Mouse (Mus musculus) right cerebral cortex, postnatal 10 days (tissue): ENCODE measurements around the gene Slc41a3.

Experiments used
- DNase-seq, 2 experiments: peaks; one replicate each; pipeline ENCODE4 v3.0.0; 2021; ENCODE audit warnings: low spot score in 2 of 2

Gene Slc41a3

DNA sequence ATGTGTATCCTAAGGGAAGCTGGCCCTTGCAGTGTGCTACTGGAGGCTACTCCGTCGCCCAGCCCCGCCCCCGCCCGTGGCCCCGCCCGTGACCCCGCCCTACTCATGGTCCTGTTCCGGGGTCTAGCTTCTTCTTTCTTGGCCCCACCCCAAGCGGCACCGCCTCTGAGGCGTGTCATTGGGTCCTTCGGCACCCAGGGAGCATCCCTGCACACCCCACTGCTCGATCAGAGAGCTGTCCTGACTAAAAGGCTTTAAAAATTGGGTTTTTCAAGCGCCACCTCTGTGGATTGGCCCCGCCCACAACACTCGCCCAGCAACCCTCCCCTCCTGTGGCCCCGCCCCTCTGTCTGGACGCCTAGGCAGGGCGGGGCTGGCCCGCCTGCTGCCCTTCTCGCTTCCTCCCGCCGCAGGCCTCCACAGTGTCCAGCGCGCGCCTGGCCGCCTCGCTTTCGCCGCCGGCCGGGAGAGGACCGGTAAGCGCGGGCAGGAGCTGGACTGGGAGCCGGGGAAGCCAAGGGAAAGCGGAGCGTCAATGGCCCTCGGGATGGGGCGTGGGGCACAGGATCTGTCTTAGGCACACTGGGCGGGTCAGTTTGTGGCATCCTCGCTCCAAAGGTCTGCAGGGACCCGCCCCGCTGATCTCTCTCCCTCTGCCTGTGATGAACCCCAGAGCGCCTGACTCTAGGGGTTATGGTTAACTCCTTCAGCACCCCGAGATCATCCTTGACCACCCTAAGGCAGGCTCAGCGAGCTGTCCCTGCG is at the start of gene Slc41a3:
Gene Slc41a3 (plus strand): TSS at position 193 of the 765 bp plus-strand sequence.
- DNase-seq = peak; percentile 88

DNA sequence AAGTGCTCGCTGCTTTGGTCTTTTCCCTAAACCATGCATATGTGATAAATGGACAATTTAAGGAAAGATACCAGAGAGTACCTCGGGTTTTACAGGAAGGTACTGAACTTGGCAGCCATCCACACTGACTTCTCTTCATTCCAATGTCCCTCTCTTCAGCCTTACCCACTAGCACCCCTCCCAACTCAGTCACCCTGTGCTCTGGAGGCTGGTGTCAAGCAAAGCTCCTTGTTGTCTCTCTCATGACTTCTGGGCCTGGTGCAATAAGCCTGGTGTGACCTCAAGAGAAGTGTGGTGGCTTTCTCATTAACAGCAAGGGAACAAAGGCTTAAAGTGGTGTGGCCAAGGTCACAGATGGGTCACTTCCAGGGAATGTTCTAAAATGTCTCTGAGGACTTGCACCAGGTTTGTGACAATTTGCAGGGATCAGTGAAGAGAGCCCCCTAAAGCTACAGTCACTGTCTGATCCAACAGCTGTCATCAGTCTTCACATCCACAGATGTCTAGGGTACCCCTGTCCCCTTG is 47.9 kb upstream of the Slc41a3 start:
- no peak for DNase-seq

DNA sequence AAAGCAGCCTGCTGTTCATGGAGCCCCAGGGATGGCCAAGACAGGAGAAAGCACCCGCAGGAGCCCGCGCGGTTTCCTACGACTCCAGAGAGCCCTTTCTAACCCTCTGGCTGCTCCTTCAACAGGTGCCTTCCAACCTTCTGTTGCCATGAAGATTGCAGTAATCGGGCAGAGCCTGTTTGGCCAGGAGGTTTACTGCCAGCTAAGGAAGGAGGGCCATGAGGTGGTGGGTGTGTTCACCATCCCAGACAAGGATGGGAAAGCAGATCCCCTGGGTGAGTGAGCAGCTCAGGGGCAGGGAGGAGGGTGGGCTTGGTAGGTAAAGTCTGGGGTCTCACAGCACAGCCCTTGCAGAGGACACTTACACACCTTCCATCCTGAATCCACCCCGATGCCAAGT is 47.4 kb upstream of the Slc41a3 start:
- no peak for DNase-seq

- no peak for DNase-seq
Measured at GRCm38 (mm10) chr6:90557829-90558693, 46.5 kb upstream of the Slc41a3 start.

DNA sequence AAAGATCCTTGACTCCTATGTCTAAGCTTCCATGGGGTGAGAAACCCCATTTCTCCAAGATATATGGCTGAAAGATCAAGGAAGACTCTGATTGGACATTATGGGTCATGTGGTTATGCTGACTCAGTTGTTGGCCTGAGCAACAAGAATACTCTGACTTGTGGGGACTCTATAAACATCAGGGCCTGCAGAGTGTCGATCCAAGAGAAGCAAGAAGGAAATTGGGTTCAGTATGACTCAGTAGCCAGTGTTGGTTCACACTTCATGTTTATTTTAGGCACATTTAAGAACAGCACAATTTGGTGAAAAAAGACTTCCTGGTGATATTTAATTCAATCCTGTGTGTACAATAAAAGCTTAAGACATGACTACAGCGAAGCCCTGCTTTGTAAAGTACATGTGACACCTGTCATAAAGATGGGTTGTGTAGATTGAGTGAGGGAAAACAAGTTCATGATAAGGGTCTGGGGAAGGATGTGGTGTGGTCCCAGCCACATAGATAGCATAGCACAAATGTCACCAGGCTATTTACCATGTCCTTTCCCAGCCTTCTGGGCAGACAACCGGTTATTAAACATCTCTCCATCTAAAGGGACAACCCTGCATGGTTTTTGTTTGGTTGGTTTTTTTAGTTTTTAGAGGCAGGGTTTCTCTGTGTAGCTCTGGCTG is 44.0 kb upstream of the Slc41a3 start:
- no peak for DNase-seq

GRCm38 (mm10) chr6:90561234-90561781 is 43.2 kb upstream of the Slc41a3 start:
- DNase-seq = no peak

DNA sequence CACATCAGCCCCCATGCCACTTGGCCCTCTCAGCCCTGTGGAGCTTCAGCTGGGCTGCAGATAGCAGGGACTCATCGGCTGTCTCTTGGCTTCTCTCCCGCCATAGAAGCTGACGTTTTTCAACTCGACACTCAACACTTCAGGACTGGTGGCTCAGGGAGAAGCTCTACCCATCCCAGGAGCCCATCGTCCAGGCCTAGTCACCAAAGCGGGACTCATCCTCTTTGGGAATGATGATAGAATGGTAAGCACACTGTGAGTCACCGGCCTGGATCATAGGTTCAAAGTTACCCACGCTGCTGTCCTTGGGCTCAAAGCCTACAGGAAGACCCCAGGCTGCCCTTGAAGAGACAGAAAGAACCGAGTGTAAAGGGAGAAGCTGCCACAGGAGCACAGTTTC is 40.3 kb upstream of the Slc41a3 start:
- no peak for DNase-seq

DNA sequence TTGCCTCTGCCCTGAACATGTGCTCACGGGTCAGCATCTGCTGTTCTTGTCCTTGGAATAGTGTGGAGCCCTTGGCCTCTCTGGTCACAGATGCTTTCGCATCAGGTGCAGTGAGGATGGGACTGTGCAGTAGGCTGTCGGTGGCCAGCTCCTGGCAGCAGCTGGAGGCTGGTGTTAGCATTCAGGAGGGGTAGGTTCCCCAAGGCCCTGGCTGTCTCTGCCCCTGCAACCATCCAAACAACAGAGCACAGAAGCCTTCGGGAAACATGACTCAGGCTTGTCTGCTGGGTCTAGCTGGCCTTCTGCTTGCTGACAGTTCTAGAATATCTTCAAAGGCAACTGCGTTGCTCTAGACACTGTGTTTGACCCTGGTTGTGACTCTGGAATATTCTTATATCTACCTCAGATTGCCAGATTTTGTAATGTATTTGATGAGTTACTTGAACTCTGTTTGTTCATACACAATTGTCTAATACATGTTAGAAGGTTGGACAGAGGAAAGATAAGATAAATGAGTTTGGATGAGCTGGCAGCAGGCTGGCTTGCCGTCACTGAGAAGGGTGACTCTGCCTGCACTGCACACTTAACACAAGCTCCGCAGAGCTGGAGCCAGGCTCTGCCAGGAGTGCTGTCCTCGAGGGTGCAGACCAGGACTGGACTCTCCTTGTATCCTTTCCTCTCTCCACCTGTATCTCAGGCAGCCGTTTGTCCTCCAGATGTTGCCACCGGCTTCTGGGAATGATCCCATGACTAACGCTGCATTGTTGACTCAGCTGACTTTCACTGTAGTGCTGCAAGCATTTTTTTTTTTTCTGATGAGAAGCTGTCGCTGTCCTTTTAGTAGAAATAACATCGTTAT is 38.9 kb upstream of the Slc41a3 start:
- DNase-seq = no peak

GRCm38 (mm10) chr6:90567486-90567885 is 37.0 kb upstream of the Slc41a3 start:
- no peak for DNase-seq

GRCm38 (mm10) chr6:90567928-90568327 is 36.6 kb upstream of the Slc41a3 start:
- DNase-seq = no peak

- DNase-seq = no peak
Measured at GRCm38 (mm10) chr6:90568721-90569120, 35.8 kb upstream of the Slc41a3 start.

DNA sequence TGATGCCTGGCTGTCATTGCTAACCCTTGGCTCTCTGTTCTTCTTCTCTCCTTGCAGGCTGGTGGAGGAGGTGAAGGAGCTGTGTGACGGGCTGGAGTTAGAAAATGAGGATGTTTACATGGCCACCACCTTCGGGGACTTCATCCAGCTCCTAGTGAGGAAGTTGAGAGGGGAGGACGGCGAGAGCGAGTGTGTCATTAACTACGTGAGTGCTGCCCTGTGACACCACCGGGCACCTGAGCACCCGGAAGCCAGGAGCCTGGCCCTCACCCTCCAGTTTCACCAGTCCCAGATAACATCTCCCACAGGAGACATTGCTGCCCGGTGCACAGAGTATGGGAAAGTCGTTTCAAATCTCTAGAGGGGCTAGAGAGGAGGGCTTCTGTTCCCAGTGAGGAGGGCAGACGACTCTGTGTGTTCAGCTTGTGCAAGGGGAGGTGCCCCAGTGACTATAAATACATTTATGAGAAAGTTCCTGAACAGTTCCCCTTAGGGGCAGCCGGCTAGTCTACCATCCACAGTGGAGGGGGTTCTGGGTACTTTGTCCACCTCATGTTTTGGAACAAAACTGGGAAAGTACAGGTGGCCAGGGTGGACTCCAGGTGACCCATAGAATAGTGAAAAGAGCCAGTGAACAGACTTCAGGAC is 34.7 kb upstream of the Slc41a3 start:
- DNase-seq = no peak

- no peak for DNase-seq
Measured at GRCm38 (mm10) chr6:90570392-90570791, 34.1 kb upstream of the Slc41a3 start.

DNA sequence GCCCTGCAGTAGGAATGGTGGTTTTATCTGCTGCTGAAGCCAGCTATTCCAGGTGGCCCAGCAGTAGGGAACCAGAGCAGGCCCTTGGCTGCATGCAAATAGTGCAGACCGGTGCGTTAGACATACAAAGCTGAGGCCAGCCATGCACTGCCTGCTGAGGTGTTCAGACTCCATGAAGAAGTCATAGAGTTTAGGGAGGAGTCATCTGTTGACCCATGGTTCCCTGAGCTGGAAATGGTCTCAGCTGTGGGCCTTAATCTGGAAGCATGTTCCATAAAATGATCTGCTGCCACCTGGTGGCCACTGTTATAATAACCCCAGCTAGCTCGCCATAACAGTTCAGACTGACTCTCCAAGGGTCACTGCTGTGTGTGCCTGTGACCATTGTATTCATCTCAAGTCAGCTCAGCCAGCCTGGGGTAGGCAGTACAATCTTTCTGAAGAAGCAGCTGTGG is 29.2 kb upstream of the Slc41a3 start:
- DNase-seq = peak; percentile 75 to 85

- no peak for DNase-seq
Measured at GRCm38 (mm10) chr6:90578174-90578573, 26.4 kb upstream of the Slc41a3 start.

DNA sequence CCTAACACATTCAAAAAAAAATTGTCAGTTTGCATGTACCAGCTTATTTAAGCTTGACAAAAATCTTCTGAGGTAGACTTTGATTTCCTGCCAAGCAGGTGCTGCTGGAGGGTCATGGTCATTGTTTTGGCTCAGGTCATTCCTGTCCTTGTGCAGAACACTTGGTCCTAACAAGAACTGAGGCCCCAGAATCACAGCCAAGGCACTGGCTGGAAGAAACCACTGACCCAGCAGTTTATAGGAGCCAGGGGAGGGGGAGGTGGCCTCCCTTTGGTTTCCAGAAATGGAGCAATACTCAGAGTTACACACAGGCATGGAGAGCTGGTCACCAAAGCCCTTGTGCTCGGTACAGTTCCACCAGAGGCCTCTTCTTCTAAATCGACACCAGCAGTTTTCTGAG is 22.2 kb upstream of the Slc41a3 start:
- DNase-seq = no peak

DNA sequence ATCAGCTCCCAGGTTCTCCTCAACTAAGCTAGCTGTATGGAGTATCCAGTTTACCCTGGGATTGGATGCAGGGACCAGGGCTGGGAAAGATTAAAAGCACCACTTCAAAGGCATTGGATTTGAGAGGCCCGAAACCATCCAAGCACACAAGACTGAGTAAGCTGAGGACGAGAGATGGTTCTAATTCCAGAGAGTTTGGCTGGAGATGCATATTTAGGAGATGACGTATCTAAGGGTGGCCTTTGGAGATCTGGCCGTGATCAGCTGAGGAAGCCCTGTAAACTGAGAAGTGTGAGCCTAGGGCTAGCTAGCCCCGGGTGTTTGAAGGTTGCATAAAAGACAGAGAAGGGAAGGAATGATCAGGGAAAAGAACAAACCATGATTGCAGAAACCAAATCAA is 16.4 kb upstream of the Slc41a3 start:
- DNase-seq = no peak

- DNase-seq = no peak
Measured at GRCm38 (mm10) chr6:90590707-90591106, 13.8 kb upstream of the Slc41a3 start.

GRCm38 (mm10) chr6:90594972-90595371 is 9.6 kb upstream of the Slc41a3 start:
- DNase-seq = no peak

DNA sequence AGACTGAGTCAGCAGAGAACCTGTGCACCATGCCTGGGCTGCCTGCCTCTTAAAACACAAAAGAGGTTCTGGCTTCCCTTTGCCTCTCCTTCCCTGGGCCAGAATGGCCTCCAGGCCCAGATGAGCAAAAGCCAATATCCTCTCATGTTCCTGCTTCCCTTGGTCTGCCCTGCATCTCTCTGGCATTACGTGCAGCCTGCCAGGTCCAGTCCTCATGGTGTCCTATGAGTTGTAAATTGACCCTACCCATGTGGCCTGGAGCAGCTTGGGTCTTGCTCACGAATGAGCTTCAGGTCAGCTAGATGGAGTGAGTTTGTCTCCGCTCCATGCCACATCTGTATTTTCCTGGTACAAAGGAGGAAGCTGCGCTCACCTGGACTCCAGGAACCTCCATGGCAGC is 7.5 kb upstream of the Slc41a3 start:
- no peak for DNase-seq
